Mouse (Mus musculus): ENCODE data around the gene Sumo3.

- no peak for TF ChIP-seq CTCF (IDR thresholded peaks at IDR 0.05; ENCODE audit: control insufficient read depth, insufficient read depth, low read length)
- TF ChIP-seq POLR2A (IDR thresholded peaks at IDR 0.05; ENCODE audit: borderline replicate concordance, control insufficient read depth, low read depth, low read length): no peak
Measured at GRCm38 (mm10) chr10:77591546-77591945, 14.4 kb upstream of the Sumo3 start.

All from bone marrow, adult 2 months (tissue).